Mouse (Mus musculus) ovary, adult 2 months (tissue): ENCODE data around the gene Cebpb. TPM values are rescaled to one million over a fixed set of nuclear protein-coding genes. Genes with fewer than 3 reads are reported as not detected.

Source experiments
- polyA plus RNA-seq: library from polyadenylated mRNA; depleted of rRNA; stranded (reverse); fragments of >200 nt; gene quantifications from 2 replicates; pipeline ENCODE4 v1.2.3, GENCODE M21; 2012; rRNA removed

The Cebpb gene
- polyA plus RNA-seq: 1,050 and 1,353 TPM in 2 replicates

GRCm38 (mm10) chr2:167688498-167689451 is at the start of gene Cebpb:
Gene Cebpb (plus strand): TSS chr2:167688915.

GRCm38 (mm10) chr2:167661270-167662203 is 27.2 kb upstream of the Cebpb start, which contains the start of gene Gm20431:
Gene Gm20431 (minus strand): TSS chr2:167661496.

GRCm38 (mm10) chr2:167689501-167690218 is 945 bp downstream of the Cebpb start, which contains the start of gene Tmem189:
Gene Tmem189 (minus strand): TSS chr2:167689822.

Other genes starting within 250 kb of the Cebpb start
- 77.5 and 96.8 TPM in 2 replicates for gene Rnf114, start 196.3 kb upstream of the Cebpb start, polyA plus RNA-seq
- 32.3 and 38.4 TPM in 2 replicates for gene Spata2, start 196.0 kb upstream of the Cebpb start, polyA plus RNA-seq
- gene Snai1, start 150.7 kb upstream of the Cebpb start, polyA plus RNA-seq: 57.7 and 77.1 TPM in 2 replicates
- gene Ube2v1, start 56.8 kb upstream of the Cebpb start, polyA plus RNA-seq: 89.5 and 105 TPM in 2 replicates
- gene Gm20431, start 27.4 kb upstream of the Cebpb start, polyA plus RNA-seq: 3.5 and 8.4 TPM in 2 replicates
- 117 and 125 TPM in 2 replicates for gene Tmem189, start 907 bp downstream of the Cebpb start, polyA plus RNA-seq
- 73.6 and 84.1 TPM in 2 replicates for gene Ptpn1, start 243.1 kb downstream of the Cebpb start, polyA plus RNA-seq